Mouse (Mus musculus): ENCODE measurements around the gene Mrpl50.
"Not testable (repeated sequence)": the region's sequence is repeated elsewhere in the genome, so short reads cannot be mapped to it uniquely, and the experiment has no call there.

Gene Mrpl50

GRCm38 (mm10) chr4:49520572-49521340 is at the start of gene Mrpl50, which contains the start of gene Zfp189:
Gene Mrpl50 (minus strand): TSS chr4:49521093.
Gene Zfp189 (plus strand): TSS chr4:49521176.
- peak; percentile 89 for DNase-seq (ENCODE audit: low spot score in 2 of 2)

DNA sequence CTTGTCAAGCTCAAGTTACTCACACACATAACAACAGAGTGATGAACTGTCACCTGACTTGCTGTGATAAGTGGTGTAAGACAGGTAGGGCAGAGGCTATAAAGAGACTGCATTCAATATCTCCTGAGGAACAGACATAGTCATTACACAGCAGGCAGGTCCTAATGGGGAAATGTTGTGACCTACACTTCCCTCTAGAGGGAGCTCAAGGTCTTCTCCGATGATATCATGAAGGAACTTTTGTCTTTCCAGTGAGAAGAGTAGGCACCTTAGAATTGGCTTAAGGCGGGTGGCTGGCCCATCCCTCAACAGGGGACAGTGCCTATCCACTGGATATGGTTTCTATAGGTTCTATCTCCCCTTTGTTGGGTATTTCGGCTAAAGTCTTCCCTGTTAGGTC is 46.7 kb upstream of the Mrpl50 start:
- DNase-seq (ENCODE audit: low spot score in 2 of 2): no peak

- DNase-seq (ENCODE audit: low spot score in 2 of 2): no peak
These were observed 39.3 kb upstream of the Mrpl50 start for GRCm38 (mm10) chr4:49559915-49560772.

- no peak for DNase-seq (ENCODE audit: low spot score in 2 of 2)
These were observed 37.3 kb upstream of the Mrpl50 start for GRCm38 (mm10) chr4:49558181-49558580.

DNA sequence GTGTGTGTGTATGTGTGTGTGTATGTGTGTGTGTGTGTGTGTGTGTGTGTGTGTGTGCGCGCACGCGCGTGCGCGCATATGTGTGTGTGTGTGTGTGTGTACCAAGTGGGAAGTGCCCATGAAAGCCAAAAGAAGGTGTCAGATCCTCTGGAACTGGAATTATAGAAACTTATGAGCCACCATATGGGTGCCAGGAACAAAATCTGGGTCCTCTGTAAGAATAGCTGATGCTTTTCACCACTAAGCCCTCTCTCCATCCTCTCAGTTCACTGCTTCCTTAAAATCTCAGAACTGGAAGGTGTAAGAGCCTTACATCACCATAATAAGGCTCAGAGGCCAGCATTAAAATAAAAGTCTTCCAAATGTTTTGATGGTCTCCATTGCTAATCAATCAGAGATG is 36.5 kb upstream of the Mrpl50 start:
- DNase-seq (ENCODE audit: low spot score in 2 of 2): no peak

DNA sequence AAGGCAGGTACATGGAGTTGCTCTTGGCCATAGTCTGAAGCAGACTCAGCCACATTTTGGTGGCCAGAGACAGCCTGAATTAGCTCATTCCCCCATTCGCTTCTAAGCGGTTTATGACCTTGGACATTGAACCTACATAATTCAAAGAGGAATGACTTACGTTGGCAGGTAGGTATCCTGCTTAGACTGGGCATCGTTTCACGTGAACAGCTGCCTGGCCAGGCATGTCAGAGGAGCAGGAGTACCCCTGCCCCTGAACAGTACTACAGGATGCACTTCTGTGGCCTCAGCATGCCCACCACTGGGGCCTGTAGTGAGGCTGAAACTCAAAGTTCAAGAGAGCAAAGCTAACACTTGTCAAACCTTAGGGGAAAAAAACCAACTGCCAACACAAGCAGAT is 32.5 kb upstream of the Mrpl50 start:
- no peak for DNase-seq (ENCODE audit: low spot score in 2 of 2)

- DNase-seq (ENCODE audit: low spot score in 2 of 2): no peak
These were observed 28.5 kb upstream of the Mrpl50 start, which contains the start of gene Aldob for GRCm38 (mm10) chr4:49549383-49549782. Gene Aldob (minus strand): TSS chr4:49549546.

DNA sequence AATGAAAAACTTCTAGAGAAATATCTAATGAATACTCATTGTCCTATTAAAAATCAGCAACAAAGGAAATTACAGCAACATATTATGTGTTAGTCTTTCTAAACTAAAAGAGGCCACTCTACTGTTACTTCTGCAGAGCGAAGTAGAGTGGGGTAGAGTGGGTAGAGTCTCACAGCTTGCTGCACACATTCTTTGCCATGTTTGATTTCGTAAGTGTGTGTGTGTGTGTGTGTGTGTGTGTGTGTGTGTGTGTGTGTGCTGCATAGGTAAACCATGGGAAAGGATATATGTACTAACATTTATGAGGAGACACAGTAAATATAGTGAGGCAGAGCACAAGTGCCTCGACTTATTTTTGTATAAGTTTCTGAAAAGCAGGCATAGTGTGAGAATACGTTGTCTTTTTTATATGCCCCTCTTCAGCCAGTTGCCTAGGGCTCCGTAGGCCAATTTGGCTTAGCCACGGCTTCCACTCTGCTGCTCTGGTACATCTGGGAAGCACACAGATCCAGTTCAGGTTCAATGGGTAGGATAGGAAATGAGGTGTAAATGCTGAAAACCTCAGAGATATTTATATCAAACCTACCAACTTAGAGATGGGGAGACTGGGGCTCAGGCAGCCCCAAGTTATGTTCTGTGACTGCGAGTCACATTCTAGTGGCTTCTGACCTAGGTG is 26.8 kb upstream of the Mrpl50 start:
- no peak for DNase-seq (ENCODE audit: low spot score in 2 of 2)

DNA sequence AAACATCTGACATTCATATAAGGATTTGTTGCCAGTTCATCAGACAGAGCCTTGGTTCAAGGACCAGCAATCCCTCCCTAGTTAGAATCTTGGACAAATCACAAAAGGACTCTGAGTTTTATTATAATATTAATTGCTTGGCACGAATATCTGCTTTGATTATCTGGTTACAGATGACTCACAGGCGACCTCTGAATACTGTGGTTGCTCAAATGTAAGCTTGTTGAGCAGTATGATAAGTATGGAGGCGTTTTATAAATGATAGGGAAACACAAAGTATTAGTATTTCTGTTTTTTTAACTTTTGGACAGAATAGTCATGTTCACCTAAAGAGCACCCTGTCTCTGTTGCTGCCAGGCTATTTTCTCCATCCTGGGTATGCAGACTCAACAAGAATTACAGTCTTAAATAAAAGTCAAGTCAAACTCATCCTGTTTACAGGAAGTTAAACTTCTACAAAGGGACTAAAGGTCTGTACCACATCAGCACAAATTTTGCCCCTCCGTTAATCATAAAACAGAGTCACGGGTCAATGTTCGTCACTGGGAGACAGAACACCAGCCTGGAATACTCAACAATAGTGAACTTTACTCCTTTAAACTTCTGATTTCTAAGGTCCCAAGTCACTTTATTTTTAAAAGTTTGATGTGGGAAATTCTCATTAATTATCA is 26.1 kb upstream of the Mrpl50 start:
- DNase-seq (ENCODE audit: low spot score in 2 of 2): no peak

GRCm38 (mm10) chr4:49546026-49546425 is 25.1 kb upstream of the Mrpl50 start:
- no peak for DNase-seq (ENCODE audit: low spot score in 2 of 2)

DNA sequence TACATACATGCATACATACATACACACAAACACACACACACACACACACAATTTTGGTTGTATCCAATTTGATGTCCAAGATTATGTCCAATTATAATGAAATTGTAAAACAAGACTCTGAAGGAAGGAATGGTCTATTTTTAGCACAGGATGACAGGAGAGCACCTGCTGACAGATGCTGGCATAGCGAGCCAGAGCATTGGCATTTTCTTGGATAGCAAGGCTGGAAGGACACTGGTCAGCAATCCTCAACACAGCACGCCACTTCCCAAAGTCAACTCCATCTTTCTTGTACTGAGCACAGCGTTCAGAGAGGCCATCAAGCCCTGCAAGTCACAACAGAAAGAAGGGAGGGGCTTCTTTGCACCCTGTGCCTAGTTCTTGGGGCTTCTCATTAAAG is 20.1 kb upstream of the Mrpl50 start:
- DNase-seq (ENCODE audit: low spot score in 2 of 2): no peak

DNA sequence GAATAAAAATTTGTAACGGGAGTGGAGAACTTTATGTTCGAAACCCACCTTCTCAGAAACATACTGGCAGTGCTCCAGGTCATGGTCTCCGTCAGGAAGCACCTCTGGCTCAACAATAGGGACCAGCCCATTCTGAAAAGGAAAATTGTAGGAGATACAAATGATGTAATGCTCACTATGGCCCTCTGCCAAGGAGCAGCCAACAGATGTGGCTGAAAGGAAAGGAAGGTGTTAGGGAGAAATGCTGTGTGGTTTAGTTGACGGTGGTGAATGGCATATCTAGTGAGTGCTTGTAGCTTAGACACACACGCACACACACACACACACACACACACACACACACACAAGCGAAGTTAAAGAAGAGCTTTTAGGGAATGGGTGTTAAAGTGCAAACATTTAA is 18.8 kb upstream of the Mrpl50 start:
- no peak for DNase-seq (ENCODE audit: low spot score in 2 of 2)

GRCm38 (mm10) chr4:49536671-49537070 is 15.8 kb upstream of the Mrpl50 start:
- no peak for DNase-seq (ENCODE audit: low spot score in 2 of 2)

GRCm38 (mm10) chr4:49535675-49536294 is 14.9 kb upstream of the Mrpl50 start:
- DNase-seq (ENCODE audit: low spot score in 2 of 2): no peak

- DNase-seq (ENCODE audit: low spot score in 2 of 2): no peak
These were observed 14.1 kb upstream of the Mrpl50 start for GRCm38 (mm10) chr4:49535036-49535435.

DNA sequence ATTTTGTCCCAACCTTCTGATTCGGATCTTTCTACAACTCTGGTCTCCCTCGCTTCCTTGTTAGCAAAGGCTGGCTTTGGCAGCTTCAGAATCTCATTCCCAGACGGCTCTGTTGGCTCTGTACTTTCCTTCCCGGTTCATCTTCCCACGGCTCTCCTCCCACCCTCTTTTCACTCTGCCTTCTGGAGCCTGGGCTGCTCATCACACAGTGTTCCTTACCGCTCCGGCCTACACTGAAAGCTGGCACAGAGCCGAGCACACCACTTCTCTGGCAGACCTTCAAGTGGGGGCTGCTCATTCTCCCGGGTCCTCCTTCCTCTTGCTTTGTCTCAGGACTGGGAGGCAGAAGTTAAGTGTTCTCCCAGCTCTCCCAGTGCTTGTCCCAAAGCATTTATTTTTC is 1.7 kb upstream of the Mrpl50 start:
- DNase-seq (ENCODE audit: low spot score in 2 of 2): no peak

GRCm38 (mm10) chr4:49521346-49521745 is 453 bp upstream of the Mrpl50 start:
- DNase-seq (ENCODE audit: low spot score in 2 of 2): no peak

GRCm38 (mm10) chr4:49519476-49519875 is 1.4 kb downstream of the Mrpl50 start:
- DNase-seq (ENCODE audit: low spot score in 2 of 2): no peak

DNA sequence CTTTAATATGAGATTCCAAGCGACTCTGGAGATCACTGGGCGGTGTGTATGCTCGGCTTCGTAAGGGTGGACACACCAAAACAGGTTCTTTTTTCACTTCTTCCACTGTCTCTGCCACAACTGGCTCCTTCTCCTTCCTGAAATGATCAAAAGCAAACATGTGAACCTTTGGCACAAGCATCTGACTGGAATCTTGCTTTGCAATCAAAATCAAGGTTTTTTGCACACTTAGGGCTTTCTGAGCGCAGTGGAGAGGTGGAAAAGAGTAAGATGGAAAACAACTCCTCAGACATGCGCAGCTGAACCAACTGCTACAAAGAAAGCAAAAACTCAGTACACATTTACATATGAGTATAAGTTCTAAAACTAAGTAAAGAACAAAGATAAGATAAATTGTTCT is 6.5 kb downstream of the Mrpl50 start:
- no peak for DNase-seq (ENCODE audit: low spot score in 2 of 2)

- DNase-seq (ENCODE audit: low spot score in 2 of 2): no peak
These were observed 8.3 kb downstream of the Mrpl50 start for GRCm38 (mm10) chr4:49512636-49513035.

DNA sequence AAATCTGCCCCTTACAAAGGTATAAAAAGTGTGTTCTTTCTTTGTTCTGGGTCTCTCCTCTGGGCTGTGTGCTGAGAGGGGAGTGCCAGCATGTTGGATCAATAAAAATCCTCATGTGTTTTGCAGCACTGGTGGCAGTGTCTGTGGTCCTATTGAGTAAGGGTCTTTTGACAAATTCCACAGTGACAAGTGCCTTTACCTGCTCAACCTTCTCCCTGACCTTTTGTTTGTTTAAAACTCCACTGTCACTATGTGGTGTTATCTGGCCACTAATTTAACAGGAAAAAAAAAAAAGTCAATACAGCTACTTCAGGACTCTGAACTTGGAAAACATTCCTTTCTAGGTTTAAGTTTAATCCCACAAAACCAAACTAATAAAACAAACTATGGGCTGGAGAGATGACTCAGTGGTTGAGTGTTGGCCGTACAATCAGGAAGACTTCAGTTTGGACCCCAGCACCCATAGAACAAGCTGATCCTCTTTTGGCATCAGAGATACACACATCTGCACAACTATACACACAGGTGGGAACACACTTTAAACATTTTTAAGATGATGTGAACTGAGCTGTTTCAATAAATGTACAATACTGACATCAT is 10.6 kb downstream of the Mrpl50 start:
- DNase-seq (ENCODE audit: low spot score in 2 of 2): not testable (repeated sequence)

All from urinary bladder, postnatal 4 days (tissue).